Mouse (Mus musculus) CD8-positive naive resting alpha-beta T cell, adult 57 days (primary cell): ENCODE data around the gene Hist1h2be. TPM values are rescaled to one million over a fixed set of nuclear protein-coding genes. Genes with fewer than 3 reads are reported as not detected.

Experiments
- total RNA-seq: library from RNA; stranded (reverse); gene quantifications from one replicate; pipeline ENCODE4 v1.2.4, GENCODE M21; 2023

Hist1h2be gene
- total RNA-seq: 14.7 TPM

DNA sequence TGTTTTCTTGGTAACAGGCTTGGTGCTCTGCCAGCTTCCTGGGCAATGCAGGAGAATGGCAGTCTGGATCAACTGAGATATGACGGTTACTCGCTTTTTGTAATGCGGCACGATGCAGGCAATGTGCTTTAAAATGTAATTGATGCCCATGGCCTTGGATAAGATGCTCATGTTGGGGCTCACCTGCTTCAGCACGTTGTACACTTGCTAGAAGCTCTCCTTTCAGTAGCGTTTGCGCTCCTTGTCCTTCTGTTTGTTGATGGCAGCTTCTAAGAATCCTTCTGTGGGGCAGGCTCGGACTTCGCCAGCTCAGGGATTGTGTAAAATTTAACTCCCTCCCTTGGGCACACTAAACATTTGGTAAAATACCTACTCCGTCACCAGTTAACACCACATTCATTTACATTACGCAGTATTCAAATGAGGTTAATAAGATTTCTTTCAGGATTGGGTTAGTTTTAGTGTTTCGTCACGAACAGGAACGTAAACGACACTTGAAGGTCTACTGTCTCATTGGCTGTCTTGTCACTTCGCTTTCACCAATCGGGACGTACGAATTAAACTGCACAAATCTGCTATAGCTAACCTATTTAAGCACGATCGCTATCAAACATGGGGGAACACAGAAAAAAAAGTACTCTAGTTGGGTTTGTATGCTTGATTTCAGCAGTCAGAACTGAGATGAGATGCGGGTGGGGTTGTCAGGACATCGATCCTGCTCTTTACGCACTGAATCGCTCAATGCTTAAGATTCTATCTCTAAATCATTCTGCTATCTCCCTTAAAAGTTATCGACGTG lies at the start of gene Hist1h2be:
TSS of gene Hist1h2be (minus strand) at position 392 of the 799 bp plus-strand sequence.

DNA sequence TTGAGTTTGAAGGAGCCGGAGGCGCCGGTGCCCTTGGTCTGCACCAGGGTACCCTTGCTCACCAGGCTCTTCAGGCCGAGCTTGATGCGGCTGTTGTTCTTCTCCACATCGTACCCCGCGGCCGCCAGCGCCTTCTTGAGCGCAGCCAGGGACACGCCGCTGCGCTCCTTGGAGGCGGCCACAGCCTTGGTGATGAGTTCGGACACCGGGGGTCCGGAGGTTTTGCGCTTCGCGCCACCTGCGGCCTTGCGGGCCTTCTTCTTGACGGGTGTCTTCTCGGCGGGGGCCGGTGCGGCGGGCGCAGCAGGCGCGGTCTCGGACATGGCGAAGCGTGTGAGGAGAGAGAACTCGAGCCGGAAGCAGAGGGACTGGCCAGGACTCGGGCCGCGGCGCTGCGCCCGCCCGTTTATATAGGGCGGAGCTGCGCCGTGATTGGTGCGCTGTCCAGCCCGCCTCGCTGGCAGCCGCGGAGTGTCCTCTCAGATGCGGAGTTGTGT lies 1.3 kb upstream of the Hist1h2be start, which contains the start of gene Hist1h1e:
TSS of gene Hist1h1e (minus strand) at position 384 of the 497 bp plus-strand sequence.

DNA sequence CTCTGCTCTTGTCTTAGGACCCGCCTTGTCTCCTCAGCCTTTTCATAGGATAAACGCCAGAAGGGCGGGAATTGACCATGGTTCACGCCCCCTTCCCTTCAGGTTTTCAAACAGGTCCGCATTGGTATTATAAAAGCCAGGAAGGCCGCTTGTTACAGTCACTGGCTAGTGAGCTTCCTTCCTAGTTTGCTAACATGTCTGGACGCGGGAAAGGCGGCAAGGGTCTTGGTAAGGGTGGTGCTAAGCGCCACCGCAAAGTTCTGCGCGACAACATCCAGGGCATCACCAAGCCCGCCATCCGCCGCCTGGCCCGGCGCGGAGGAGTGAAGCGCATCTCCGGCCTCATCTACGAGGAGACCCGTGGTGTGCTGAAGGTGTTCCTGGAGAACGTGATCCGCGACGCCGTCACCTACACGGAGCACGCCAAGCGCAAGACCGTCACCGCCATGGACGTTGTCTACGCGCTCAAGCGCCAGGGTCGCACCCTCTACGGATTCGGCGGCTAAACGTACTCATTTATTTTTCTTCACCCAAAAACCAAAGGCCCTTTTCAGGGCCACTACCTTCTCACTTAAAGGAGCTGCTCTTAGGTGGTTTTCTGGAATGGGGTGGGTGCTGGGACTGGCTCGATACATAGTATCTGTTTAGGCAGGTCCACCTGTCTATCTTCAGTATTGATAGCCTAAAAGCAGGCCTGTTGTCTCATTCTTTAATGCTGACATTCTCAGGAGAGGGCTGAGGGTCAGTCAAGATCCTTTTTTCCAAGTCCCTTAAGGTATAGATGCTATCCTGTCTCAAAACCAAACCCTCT lies 39.3 kb downstream of the Hist1h2be start, which contains the start of gene Hist1h4d:
TSS of gene Hist1h4d (plus strand) at position 191 of the 811 bp plus-strand sequence.

DNA sequence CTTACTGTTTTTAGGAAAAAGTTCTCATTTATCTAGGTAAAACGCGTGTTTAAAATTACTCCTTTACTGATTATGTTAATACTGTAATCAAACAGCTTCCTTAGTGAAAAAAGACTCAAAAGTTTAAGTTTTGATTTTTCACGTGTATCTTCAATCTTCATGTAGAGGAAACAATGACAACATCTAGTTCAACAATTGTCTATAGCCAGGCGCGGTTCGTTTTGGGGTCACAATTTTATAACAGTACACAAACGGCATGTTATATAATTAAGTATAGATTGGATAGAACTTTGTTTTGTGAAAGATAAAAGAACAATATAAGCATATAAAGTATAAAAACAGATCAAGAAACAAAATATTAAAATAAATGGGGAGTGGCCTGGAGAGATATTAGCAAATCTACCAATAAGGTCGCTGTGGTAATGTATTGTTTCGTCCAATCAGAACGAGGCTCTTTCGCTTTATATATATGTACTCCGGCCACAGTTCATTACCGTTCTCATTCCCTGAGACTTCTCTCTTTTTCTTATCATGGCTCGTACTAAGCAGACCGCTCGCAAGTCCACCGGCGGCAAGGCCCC lies 45.6 kb downstream of the Hist1h2be start, which contains the start of gene Hist1h3d:
TSS of gene Hist1h3d (plus strand) at position 493 of the 581 bp plus-strand sequence.

DNA sequence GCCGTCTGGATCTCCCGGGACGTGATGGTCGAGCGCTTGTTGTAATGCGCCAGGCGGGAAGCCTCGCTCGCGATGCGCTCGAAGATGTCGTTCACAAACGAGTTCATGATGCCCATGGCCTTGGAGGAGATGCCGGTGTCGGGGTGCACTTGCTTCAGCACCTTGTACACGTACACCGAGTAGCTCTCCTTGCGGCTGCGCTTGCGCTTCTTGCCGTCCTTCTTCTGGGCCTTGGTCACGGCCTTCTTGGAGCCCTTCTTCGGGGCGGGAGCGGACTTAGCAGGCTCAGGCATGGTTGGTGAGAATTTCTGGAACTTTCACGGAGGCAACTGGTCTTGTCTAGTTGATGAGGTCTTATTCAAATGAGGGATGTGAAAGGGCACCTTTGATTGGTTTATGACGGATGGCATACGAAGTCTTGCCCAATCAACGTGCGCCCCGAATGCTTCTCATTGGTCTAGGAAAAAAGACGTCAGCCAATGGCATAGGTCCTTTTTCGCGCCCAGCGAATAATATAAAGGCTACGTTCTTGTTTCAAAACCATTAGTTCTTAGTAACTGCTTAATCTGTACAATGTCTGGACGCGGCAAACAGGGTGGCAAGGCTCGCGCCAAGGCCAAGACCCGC lies 46.9 kb downstream of the Hist1h2be start, which contains the start of the genes Hist1h2bf and Hist1h2ad:
TSS of gene Hist1h2bf (minus strand) at position 299 of the 627 bp plus-strand sequence.
TSS of gene Hist1h2ad (plus strand) at position 484 of the 627 bp plus-strand sequence.

DNA sequence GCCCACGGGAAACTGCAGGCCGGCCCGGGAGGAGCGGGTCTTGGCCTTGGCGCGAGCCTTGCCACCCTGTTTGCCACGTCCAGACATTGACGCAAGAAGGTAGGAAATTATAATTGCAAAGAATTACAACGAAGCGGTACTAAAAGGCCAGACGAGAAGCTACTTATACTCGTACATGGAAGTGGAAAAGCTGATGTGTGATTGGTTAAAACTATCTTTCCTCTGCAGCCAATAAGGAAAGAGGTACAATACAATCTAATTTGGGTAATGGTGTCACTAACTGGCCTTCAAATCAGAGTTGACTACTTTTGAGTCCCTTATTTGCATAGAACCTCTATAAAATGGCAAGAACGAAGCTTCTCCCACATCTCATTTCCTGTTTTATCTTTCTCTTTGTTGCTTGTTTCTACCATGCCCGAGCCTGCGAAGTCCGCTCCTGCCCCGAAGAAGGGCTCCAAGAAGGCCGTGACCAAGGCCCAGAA lies 49.9 kb downstream of the Hist1h2be start, which contains the start of the genes Hist1h2ae and Hist1h2bg:
TSS of gene Hist1h2ae (minus strand) at position 199 of the 482 bp plus-strand sequence.
TSS of gene Hist1h2bg (plus strand) at position 375 of the 482 bp plus-strand sequence.

DNA sequence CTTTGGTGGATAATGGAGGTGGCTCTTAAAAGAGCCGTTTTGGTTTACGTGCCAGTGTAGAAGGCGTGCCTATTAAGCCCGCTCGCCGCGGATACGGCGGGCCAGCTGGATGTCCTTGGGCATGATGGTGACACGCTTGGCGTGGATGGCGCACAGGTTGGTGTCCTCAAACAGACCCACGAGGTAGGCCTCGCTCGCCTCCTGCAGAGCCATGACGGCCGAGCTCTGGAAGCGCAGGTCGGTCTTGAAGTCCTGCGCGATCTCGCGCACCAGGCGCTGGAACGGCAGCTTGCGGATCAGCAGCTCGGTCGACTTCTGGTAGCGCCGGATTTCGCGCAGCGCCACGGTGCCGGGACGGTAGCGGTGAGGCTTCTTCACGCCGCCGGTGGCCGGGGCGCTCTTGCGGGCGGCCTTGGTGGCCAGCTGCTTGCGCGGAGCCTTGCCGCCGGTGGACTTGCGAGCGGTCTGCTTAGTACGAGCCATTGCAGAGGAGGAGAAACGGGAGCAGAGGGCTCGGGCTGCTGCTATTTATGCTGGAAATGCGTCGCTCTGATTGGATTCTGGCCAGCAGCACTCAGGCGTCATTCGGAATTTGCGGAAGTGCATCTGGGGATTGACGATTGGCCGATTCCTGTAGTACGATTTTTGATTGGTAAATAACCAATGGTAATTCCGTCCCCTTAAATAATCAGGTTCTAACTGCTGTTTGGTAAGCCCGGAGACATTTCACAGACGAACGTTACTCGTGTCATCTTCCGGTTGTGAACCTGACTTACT lies 58.9 kb downstream of the Hist1h2be start, which contains the start of gene Hist1h3e:
TSS of gene Hist1h3e (minus strand) at position 487 of the 777 bp plus-strand sequence.

DNA sequence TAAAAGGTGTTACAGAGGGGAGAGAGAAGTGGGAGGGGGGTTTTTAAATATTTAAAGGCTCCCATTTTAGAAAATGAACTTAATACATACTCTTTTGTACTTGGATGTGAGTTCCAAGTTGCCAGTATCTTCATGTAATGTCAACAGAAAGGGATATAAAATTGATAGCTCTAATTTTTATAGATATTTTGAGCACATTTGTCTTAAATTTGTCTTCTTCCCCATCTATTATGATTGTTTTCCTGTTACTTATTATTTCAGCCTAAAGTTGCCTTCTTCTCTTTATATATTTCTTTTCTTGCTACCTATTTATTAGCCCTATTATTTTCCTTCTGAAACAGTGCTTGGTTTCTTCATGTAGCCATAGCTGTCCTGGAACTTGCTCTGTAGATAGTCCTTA lies 68.0 kb downstream of the Hist1h2be start, which contains the start of gene Hist1h1d:
TSS of gene Hist1h1d (plus strand) at position 301 of the 400 bp plus-strand sequence.

DNA sequence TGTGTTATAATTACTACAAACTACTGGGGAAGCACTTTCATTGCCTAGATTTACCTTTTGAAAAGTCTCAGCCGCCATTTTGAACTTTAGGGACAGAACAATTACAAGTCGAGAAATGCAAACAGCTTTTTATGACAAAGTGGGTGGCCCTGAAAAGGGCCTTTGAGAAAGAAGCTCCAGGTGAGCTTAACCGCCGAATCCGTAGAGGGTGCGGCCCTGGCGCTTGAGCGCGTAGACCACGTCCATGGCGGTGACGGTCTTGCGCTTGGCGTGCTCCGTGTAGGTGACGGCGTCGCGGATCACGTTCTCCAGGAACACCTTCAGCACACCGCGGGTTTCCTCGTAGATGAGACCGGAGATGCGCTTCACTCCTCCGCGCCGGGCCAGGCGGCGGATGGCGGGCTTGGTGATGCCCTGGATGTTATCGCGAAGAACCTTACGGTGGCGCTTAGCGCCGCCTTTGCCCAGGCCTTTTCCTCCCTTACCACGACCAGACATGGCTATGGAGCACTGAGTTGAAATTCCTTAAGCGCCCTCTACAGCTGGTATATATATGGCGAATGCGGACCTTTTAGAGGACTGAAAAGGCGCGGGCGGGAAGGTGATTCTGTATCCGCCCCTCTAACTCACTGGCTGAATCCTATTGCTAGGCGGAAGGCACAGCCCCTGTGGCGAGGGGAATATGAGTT lies 69.6 kb downstream of the Hist1h2be start, which contains the start of gene Hist1h4f:
TSS of gene Hist1h4f (minus strand) at position 503 of the 689 bp plus-strand sequence.

DNA sequence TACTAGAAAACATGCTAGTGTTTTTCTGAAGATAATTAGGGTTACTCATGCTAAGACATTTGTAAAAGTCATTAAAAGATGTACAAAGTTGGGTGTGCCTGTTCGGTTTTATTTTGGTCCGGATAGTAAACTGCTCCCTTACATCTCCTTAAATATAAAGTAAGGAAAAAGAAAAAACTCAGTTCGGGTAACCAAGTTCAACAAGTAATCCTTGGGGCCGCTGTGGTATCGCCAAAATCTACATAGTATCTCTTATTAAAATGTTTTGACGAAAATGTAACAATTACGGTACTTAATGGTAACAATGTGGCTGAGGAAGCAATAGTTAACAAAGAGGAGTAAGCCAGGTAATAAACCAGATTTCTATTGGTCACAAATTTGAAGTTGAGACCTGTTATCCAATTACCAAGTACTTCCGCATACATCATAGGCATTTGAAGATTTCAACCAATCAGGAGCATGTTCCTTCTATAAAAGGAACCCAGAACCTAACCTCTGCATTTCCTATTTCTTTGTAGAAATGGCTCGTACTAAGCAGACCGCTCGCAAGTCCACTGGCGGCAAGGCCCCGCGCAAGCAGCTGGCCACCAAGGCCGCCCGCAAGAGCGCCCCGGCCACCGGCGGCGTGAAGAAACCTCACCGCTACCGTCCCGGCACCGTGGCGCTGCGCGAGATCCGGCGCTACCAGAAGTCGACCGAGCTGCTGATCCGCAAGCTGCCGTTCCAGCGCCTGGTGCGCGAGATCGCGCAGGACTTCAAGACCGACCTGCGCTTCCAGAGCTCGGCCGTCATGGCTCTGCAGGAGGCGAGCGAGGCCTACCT lies 76.7 kb downstream of the Hist1h2be start, which contains the start of gene Hist1h3f:
TSS of gene Hist1h3f (plus strand) at position 88 of the 822 bp plus-strand sequence.

DNA sequence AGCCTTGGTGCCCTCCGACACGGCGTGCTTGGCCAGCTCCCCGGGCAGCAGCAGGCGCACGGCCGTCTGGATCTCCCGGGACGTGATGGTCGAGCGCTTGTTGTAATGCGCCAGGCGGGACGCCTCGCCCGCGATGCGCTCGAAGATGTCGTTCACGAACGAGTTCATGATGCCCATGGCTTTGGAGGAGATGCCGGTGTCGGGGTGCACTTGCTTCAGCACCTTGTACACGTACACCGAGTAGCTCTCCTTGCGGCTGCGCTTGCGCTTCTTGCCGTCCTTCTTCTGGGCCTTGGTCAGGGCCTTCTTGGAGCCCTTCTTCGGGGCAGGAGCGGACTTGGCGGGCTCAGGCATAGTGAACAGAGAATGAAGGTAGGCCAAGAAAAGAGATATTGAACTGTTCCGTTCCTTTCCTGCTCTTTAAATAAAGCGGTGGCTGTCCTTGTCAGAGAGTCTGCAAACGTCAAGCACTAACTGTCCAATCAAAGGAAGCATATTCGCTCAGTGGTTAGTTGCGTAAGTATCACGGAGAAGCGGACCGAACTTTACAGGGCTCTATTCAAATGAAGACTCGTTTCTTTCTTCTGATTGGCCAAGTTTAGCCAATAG lies 77.8 kb downstream of the Hist1h2be start, which contains the start of gene Hist1h2bh:
TSS of gene Hist1h2bh (minus strand) at position 394 of the 609 bp plus-strand sequence.

DNA sequence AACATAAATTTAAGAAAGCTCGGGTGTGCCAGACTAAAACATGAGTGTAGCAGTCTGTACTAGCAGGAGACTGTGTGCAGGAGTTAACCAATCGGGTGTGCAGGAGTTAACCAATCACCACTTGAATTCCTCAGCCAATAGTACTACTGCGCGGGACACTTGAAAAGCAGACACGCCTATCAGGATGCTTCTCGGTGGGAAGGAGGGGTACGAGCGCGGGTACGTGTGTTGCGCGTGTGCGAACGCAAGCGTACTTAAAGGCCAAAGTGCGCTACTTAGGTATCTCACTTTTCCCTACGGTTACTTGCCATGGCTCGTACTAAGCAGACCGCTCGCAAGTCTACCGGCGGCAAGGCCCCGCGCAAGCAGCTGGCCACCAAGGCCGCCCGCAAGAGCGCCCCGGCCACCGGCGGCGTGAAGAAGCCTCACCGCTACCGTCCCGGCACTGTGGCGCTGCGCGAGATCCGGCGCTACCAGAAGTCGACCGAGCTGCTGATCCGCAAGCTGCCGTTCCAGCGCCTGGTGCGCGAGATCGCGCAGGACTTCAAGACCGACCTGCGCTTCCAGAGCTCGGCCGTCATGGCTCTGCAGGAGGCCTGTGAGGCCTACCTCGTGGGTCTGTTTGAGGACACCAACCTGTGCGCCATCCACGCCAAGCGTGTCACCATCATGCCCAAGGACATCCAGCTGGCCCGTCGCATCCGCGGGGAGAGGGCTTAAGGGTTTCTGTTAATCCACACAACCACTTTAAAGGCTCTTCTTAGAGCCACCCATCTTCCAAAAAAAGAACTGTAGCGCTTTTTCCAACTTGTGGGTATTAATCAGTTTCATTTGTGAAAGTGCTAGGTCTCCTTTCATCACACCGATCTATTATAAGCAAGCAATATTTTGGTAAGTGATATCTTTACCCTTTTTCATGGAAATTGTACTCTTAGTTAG lies 85.5 kb downstream of the Hist1h2be start, which contains the start of gene Hist1h3g:
TSS of gene Hist1h3g (plus strand) at position 286 of the 939 bp plus-strand sequence.

Other genes starting within 250 kb of the Hist1h2be start
- 17.1 TPM for gene Abt1, start 197.3 kb downstream of the Hist1h2be start, total RNA-seq
- gene Btn1a1, start 155.2 kb downstream of the Hist1h2be start, total RNA-seq: not detected
- 0.55 TPM for gene Btn2a2, start 132.3 kb downstream of the Hist1h2be start, total RNA-seq
- gene Hist1h4h, start 90.1 kb downstream of the Hist1h2be start, total RNA-seq: 235 TPM
- gene Hist1h2af, start 87.2 kb downstream of the Hist1h2be start, total RNA-seq: 10.3 TPM
- 2.5 TPM for gene Hist1h3g, start 85.7 kb downstream of the Hist1h2be start, total RNA-seq
- gene Hist1h2bh, start 77.7 kb downstream of the Hist1h2be start, total RNA-seq: 3.6 TPM
- gene Hist1h3f, start 77.1 kb downstream of the Hist1h2be start, total RNA-seq: 57.2 TPM
- gene Hist1h4f, start 69.5 kb downstream of the Hist1h2be start, total RNA-seq: 35.5 TPM
- 8.0 TPM for gene Hist1h1d, start 67.9 kb downstream of the Hist1h2be start, total RNA-seq
- 113 TPM for gene Hist1h3e, start 58.8 kb downstream of the Hist1h2be start, total RNA-seq
- 10.3 TPM for gene Hist1h2ae, start 49.9 kb downstream of the Hist1h2be start, total RNA-seq
- gene Hist1h2bg, start 49.7 kb downstream of the Hist1h2be start, total RNA-seq: 137 TPM
- gene Hist1h2bf, start 46.9 kb downstream of the Hist1h2be start, total RNA-seq: 88.7 TPM
- gene Hist1h2ad, start 46.7 kb downstream of the Hist1h2be start, total RNA-seq: 2.5 TPM
- gene Hist1h3d, start 45.4 kb downstream of the Hist1h2be start, total RNA-seq: 2.8 TPM
- gene Hist1h4d, start 39.5 kb downstream of the Hist1h2be start, total RNA-seq: 122 TPM
- gene Hist1h1e, start 1.4 kb upstream of the Hist1h2be start, total RNA-seq: 187 TPM
- gene Hist1h2ac, start 62.8 kb upstream of the Hist1h2be start, total RNA-seq: 6.8 TPM
- gene Hist1h2bc, start 63.1 kb upstream of the Hist1h2be start, total RNA-seq: 7.9 TPM
- not detected for gene Hist1h1t, start 74.7 kb upstream of the Hist1h2be start, total RNA-seq
- 147 TPM for gene Hist1h4c, start 77.3 kb upstream of the Hist1h2be start, total RNA-seq
- gene Hfe, start 89.7 kb upstream of the Hist1h2be start, total RNA-seq: 2.7 TPM
- gene Hist1h1c, start 117.7 kb upstream of the Hist1h2be start, total RNA-seq: 839 TPM
- 4.1 TPM for gene Hist1h3c, start 124.5 kb upstream of the Hist1h2be start, total RNA-seq
- gene Hist1h2bb, start 125.6 kb upstream of the Hist1h2be start, total RNA-seq: 15.1 TPM
- gene Hist1h2ab, start 130.0 kb upstream of the Hist1h2be start, total RNA-seq: 16.9 TPM
- gene Hist1h3b, start 131.1 kb upstream of the Hist1h2be start, total RNA-seq: 17.1 TPM
- gene Hist1h4b, start 135.9 kb upstream of the Hist1h2be start, total RNA-seq: 49.5 TPM
- gene Hist1h4a, start 140.1 kb upstream of the Hist1h2be start, total RNA-seq: 122 TPM
- gene Hist1h3a, start 141.3 kb upstream of the Hist1h2be start, total RNA-seq: 170 TPM
- 23.5 TPM for gene Hist1h1a, start 142.5 kb upstream of the Hist1h2be start, total RNA-seq
- gene Trim38, start 148.8 kb upstream of the Hist1h2be start, total RNA-seq: not detected
- gene Slc17a2, start 185.9 kb upstream of the Hist1h2be start, total RNA-seq: not detected
- gene Slc17a3, start 218.3 kb upstream of the Hist1h2be start, total RNA-seq: not detected
- gene Slc17a1, start 246.6 kb upstream of the Hist1h2be start, total RNA-seq: not detected